23 mouse cellular contexts compared by ENCODE assay signal in the genomic region with DNA sequence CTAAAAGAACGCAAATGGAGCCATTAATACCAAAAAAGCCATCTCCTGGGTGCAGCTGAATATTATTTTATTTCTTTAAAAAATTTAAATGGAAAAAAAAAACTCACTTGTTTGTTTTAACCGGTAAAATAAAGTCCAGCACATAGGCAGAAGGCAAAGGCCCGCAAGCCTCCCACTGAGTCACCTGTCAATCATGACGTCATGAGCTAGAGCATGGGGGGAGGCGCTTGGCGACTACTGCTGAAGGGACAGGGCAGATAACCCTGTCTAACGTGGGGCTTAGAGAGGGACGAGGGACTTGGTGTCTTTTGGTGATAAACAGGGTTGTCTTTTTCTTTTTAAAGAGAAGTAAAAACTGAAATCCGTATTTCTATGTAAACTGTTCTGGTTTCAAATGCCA.
DNase-seq lines count a peak whose midpoint lies in the region; ATAC-seq and TF ChIP-seq lines count a peak whose summit lies in the region.
"Had no signal": no experiment of that assay in that cellular context is flagged by ENCODE, and none has a peak within 500 bp of the region (broad histone marks: within the 10 kb centered on the region; RNA-seq: fewer than 3 reads in every experiment).

No protein-coding gene starts in this region.

- peaks cover 20% of the 10 kb centered on the region for H3K4me1 ChIP-seq in hindbrain, embryonic 15.5 days (replicated peaks)
- H3K4me1 ChIP-seq in embryonic facial prominence, embryonic 10.5 days, result peaks cover 7% of the 10 kb centered on the region; the same call in 1 of the 2 replicates
- H3K4me1 ChIP-seq: intestine, embryonic 15.5 days; limb, embryonic 13.5 days; liver, embryonic 15.5 days had no signal

- no peak for TF ChIP-seq CTCF in layer of hippocampus, adult 2 months (conservative IDR thresholded peaks at IDR 0.05)

- WGBS in hindbrain, embryonic 15.5 days, result 35% methylated on average over 9 of the region's 9 CpGs
- 49% methylated on average over 9 of the region's 9 CpGs for WGBS in embryonic facial prominence, embryonic 10.5 days

- H3K27me3 ChIP-seq in hindbrain, embryonic 15.5 days, result no peaks in the 10 kb centered on the region
- H3K27me3 ChIP-seq in embryonic facial prominence, embryonic 10.5 days (replicated peaks; ENCODE audit: low read depth, poor library complexity, severe bottlenecking), result no peaks in the 10 kb centered on the region
- H3K27me3 ChIP-seq: forebrain, embryonic 13.5 days; intestine, embryonic 15.5 days; limb, embryonic 13.5 days; liver, embryonic 15.5 days; midbrain, embryonic 12.5 days had no signal

- no peak overlapping the region for H3K9ac ChIP-seq in hindbrain, embryonic 15.5 days
- H3K9ac ChIP-seq: forebrain, embryonic 13.5 days; intestine, embryonic 15.5 days; limb, embryonic 13.5 days; liver, embryonic 15.5 days; midbrain, embryonic 12.5 days had no signal

- 0 out of 2 replicates have a peak overlapping the region, but pooled peaks have one; percentile 28 for H3K27ac ChIP-seq in layer of hippocampus, adult 2 months
- peak overlapping the region; percentile 74 for H3K27ac ChIP-seq in hindbrain, embryonic 15.5 days (replicated peaks)
- H3K27ac ChIP-seq in embryonic facial prominence, embryonic 10.5 days (replicated peaks), result no peak overlapping the region
- H3K27ac ChIP-seq: forebrain, embryonic 13.5 days; intestine, embryonic 15.5 days; limb, embryonic 13.5 days; liver, embryonic 15.5 days; macrophage; midbrain, embryonic 12.5 days had no signal

- H3K36me3 ChIP-seq in hindbrain, embryonic 15.5 days, result no peaks in the 10 kb centered on the region
- no peaks in the 10 kb centered on the region for H3K36me3 ChIP-seq in embryonic facial prominence, embryonic 10.5 days (replicated peaks)
- H3K36me3 ChIP-seq: intestine, embryonic 15.5 days; limb, embryonic 13.5 days; liver, embryonic 15.5 days; midbrain, embryonic 12.5 days had no signal

- H3K9me3 ChIP-seq in hindbrain, embryonic 15.5 days, result no peaks in the 10 kb centered on the region
- H3K9me3 ChIP-seq in embryonic facial prominence, embryonic 10.5 days, result no peaks in the 10 kb centered on the region
- H3K9me3 ChIP-seq: forebrain, embryonic 13.5 days; intestine, embryonic 15.5 days; limb, embryonic 13.5 days; liver, embryonic 15.5 days; midbrain, embryonic 12.5 days had no signal

- DNase-seq in cerebellum, postnatal 10 days, result peak; percentile 74 to 77
- DNase-seq in cerebellum, adult 9-11 months, result no peak
- DNase-seq in layer of hippocampus, adult 2 months (ENCODE audit: low spot score in 2 of 2), result no peak
- no peak for DNase-seq in layer of hippocampus, adult 9-10 months (ENCODE audit: low spot score)
- peak; percentile 27 for DNase-seq in ES-CJ7 (ENCODE audit: low read depth, low spot score)
- DNase-seq in right cerebral cortex, postnatal 25 days, result no peak
- no peak for DNase-seq in embryonic facial prominence, embryonic 10.5 days (ENCODE audit: low spot score)
- DNase-seq: adrenal gland, postnatal 25 days; cerebellum, adult 2 months; gastrocnemius, postnatal 14 days; heart, adult 18-20 months; heart, postnatal 36 days; kidney, adult 9 months; kidney, postnatal 25 days; layer of hippocampus, adult 9-11 months; thymus, postnatal 4 days had no signal

- H3K4me2 ChIP-seq in hindbrain, embryonic 15.5 days, result no peak overlapping the region
- H3K4me2 ChIP-seq: forebrain, embryonic 13.5 days; intestine, embryonic 15.5 days; limb, embryonic 13.5 days; liver, embryonic 15.5 days; midbrain, embryonic 12.5 days had no signal

- ATAC-seq in hindbrain, embryonic 15.5 days (ENCODE audit: low FRiP score, low read depth), result no peak
- ATAC-seq: forebrain, embryonic 13.5 days; intestine, embryonic 15.5 days had no signal

- no peak overlapping the region for H3K4me3 ChIP-seq in layer of hippocampus, adult 2 months
- H3K4me3 ChIP-seq in hindbrain, embryonic 15.5 days, result no peak overlapping the region
- H3K4me3 ChIP-seq in embryonic facial prominence, embryonic 10.5 days, result no peak overlapping the region
- H3K4me3 ChIP-seq: forebrain, embryonic 13.5 days; intestine, embryonic 15.5 days; limb, embryonic 13.5 days; liver, embryonic 15.5 days; midbrain, embryonic 12.5 days had no signal

Comparison
In these comparisons a context has a peak if more than half of its experiments do, and no peak if none do; other contexts are left out.
1. DNase-seq: peak in cerebellum, postnatal 10 days (2 of 2) and ES-CJ7 (single experiment); none in cerebellum, adult 9-11 months (single experiment), layer of hippocampus, adult 2 months (0 of 2), layer of hippocampus, adult 9-10 months (single experiment), right cerebral cortex, postnatal 25 days (single experiment) and embryonic facial prominence, embryonic 10.5 days (single experiment).